Mouse (Mus musculus): Measurements from ENCODE around the gene Ttc13.

Ttc13 gene

DNA sequence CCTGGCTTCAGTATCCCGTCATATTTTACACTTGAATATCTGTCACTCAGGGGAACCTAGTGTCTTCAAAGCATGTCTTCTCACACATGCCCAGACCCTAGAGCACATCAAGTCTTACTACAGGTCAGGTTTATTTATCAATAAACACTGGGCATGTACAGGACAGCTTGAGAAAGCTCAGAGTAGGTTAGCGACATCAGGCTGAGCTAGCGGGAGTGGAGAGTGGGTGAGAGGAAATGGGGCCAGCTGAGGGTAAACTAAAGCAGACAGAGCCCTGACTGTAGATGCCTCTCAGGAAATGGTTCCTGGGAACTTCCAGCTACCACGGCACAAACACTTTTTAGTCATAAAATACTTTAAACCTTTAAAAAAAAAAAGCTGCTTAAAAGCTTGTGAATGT lies 18.3 kb downstream of the Ttc13 start:
- DNase-seq (ENCODE audit: low spot score) = no peak

DNA sequence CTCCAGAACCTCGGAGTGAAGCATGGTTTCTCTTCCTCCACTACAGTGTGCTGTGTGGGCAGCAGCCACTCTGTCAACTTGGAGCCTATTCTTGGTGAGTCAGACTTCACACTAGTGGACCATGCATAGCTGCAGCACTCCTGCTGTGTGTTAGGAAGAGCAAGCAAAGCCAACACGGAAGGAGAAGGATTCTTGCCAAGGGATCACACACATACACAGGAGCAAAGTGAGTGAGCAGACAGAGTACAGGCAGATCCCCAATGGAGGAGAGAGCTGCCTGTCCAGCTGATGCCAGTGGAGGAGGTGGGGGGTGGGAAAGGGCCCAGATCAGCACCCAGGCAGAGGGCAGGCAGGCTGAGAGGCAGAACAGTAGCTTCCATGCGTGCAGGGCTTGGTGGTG lies 19.6 kb downstream of the Ttc13 start:
- DNase-seq (ENCODE audit: low spot score) = no peak

DNA sequence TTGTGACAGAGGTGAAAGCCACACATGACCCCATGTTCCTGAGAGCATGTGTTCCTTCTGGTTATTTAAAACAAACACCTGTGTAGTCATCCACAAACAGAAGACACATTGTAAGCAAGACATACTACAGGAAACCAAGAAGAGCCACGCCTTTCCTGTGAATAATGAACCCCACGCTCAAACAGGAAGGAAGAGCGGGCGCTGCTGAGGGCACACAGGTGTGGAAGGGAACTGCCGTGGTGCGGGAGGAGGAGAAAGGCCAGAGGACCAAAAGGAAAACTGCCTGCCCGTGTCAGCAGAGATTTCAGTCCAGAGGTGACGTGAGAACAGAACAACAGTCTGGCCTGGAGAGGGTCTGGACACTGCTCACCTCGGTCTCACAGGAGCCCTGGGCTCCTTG lies 20.8 kb downstream of the Ttc13 start:
- no peak for DNase-seq (ENCODE audit: low spot score)

GRCm38 (mm10) chr8:124700271-124700670 lies 21.5 kb downstream of the Ttc13 start:
- DNase-seq (ENCODE audit: low spot score) = no peak

DNA sequence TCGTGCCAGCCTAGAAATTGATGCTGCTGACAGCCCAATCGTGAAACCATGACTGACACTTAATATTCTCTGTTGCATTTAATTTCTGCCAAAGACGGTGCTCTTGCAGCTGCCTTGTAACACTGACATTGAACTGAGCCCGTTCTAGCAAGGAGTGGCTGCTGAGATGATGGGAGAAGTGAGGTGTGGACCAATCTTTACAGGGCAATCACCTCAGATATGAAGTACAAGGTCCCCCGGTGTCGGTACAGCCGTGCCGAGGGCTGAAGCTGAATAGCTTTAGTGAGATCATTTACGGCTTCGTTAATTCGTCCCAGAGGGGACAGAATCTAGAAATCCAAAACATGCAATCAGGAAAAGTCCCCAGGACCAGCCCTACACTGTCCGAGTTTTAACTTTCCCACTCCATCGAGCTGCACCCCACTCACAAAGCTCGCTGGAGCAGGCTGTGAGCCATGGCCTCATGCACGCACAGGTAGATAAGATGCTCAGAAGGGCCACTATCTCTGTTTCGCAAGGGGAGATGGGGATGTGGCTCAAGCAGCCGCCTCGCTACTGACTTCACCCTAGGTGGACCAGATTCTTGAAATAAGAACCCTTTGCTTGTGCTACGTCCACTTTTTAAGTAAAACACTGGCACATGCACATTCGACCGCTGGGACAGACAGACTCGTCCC lies 26.2 kb downstream of the Ttc13 start:
- DNase-seq (ENCODE audit: low spot score) = no peak

- no peak for DNase-seq (ENCODE audit: low spot score)
These were observed 30.1 kb downstream of the Ttc13 start for GRCm38 (mm10) chr8:124691706-124692105.

DNA sequence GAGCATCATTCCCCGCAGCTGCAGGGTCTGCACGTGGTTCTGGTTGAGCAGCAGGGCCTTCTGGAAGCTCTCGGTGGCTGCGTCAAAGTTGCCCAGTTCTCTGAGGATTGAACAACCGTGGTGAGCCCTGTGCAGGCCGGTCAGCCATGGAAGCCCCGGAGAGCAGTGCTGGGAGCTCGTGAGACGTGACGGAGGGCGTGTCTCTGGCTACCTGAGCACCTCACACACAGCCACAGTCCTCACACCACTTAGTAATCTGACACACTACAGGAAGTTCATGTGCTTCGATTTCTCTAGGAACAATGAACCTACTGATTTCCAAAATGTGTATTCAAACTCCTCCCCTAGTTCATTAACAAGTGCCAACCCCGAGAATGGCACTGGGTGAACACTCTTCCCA lies 32.9 kb downstream of the Ttc13 start:
- no peak for DNase-seq (ENCODE audit: low spot score)

GRCm38 (mm10) chr8:124682218-124682617 lies 39.6 kb downstream of the Ttc13 start:
- no peak for DNase-seq (ENCODE audit: low spot score)

DNA sequence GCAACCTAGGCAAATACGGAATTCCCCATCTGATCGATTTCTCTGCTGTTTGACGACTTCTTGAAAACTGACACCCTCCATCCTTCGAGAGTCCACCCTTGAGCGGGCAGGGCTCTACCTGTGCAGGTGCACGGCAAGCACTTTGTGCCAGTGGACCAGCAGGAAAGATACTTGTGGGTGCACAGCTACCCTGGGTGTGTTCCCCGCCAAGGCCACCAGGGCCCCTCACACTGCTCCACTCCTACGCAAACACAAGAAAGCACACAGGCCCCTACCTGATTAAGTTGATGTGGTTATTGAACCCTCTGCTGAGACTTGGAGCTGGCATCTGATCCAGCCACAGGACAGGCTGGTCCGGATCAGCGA lies 40.0 kb downstream of the Ttc13 start:
- DNase-seq (ENCODE audit: low spot score) = no peak

DNA sequence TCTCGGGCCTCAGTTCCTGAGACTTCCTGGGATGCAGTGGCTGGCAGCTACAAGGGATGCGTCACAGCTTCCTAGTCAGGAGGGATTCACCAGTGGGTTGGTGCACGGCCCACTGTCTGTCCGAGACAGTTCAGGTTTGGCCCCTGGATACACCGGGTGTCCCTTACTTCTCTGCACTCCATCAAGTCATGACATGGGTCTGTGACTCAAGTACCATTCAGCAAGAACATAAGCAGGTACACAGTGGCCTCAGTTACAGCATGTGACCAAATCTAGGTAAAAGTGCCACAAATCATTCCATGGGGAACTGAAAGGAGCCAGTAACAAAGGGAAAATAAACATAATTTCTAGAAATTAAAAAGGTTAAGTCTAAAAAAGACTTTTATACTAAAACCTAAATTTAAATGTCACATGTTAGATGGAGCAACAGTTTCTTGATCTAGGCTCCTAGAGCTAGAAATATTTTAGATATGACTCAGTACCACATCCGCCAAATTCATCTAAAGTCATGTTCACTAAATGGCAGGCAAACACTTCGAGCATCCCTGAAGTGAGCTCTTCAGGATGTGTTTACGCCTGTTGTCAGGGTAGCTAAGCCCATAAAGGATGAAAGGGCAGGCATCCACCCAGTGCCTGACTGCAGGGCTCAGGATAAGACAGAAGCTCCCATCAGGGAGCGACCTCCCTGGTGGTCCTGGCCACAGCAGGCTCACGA lies 40.5 kb downstream of the Ttc13 start:
- no peak for DNase-seq (ENCODE audit: low spot score)

- DNase-seq (ENCODE audit: low spot score) = no peak
These were observed 43.5 kb downstream of the Ttc13 start for GRCm38 (mm10) chr8:124678246-124678645.

- DNase-seq (ENCODE audit: low spot score) = peak; percentile 84
These were observed 44.3 kb downstream of the Ttc13 start for GRCm38 (mm10) chr8:124677486-124677885.

- DNase-seq (ENCODE audit: low spot score) = peak; percentile 16
These were observed 44.7 kb downstream of the Ttc13 start for GRCm38 (mm10) chr8:124677078-124677477.

- no peak for DNase-seq (ENCODE audit: low spot score)
These were observed 45.1 kb downstream of the Ttc13 start for GRCm38 (mm10) chr8:124676661-124677060.

GRCm38 (mm10) chr8:124672345-124672744 lies 49.4 kb downstream of the Ttc13 start:
- DNase-seq (ENCODE audit: low spot score) = no peak

DNA sequence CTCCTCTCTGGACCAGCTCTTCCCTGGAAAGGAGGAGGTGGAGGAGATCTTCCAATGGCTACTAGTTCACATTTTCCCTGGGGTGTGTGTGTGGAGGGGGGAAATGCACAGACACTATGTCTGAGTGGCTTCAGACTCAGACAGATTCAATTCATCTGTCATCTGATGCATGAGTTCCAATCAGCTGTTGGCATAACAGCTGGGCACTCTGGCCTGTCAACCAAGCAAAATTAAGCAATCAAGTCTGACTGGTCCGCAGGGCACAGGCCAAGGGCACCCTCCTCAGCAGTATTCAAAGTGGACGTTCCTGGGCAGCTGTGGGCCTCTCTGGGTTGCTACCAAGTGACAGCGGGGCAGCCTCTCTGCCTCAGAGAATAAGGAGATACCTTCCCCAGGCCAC lies 53.0 kb downstream of the Ttc13 start:
- no peak for DNase-seq (ENCODE audit: low spot score)

GRCm38 (mm10) chr8:124664414-124664813 lies 57.4 kb downstream of the Ttc13 start:
- no peak for DNase-seq (ENCODE audit: low spot score)

DNA sequence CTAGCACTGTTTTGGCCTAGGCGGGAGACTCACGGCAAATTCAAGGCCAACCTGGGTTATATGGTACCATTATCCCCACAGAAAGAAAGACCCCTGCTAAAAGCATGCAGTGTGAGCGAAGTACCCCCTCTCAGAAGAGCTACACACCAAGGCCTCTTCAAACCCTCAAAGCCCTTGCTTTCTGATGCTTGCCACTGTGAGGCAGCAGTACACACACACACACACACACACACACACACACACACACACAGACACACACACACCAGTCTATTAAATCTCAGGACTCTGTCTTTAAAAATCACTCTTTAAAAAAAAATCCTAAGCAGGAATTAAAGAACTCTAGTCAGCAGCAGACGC lies 57.9 kb downstream of the Ttc13 start:
- no peak for DNase-seq (ENCODE audit: low spot score)

DNA sequence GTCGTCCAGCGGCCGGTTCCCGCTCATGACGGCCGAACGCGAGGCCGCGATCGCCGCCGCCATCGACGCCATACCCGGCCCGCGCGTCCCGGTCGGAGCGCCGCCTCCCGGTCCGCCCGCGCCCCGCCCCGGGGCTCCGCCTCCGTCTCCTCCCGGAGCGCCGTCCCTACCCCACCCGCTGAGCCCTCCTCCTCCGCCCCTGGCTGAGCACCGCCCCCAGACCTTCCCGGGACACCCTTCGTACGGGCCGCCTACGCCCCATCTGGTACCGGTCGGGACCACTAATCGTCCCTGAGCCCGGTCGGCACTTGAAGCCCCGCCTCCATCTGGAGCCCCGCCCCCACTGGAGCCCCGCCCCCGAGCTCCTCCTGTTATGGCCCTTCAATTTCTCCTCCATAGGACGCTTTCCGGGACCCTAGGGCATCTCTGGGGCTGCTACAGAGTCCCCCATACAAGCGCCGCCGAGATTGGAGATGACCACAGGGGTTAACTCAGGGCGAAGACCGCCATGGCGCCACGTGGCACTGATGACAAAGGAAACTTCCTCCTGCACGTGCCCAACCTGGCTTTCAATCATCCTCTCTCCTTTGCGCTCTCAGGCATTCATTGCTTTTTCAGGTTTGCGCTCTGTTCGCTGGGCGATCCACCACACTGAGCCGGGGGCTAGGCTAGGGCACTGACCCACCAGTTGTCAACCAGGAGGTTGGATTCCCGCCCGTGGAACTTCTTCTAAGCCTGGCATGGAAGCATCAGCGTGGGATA lies 58.5 kb downstream of the Ttc13 start, which contains the start of gene 2310022B05Rik:
2310022B05Rik (minus strand) TSS at position 258 of the 762 bp plus-strand sequence.
- DNase-seq (ENCODE audit: low spot score) = peak; percentile 72

- peak; percentile 9 for DNase-seq (ENCODE audit: low spot score)
These were observed 59.2 kb downstream of the Ttc13 start for GRCm38 (mm10) chr8:124662446-124663111.

GRCm38 (mm10) chr8:124661781-124662180 lies 60.0 kb downstream of the Ttc13 start:
- DNase-seq (ENCODE audit: low spot score) = no peak

DNA sequence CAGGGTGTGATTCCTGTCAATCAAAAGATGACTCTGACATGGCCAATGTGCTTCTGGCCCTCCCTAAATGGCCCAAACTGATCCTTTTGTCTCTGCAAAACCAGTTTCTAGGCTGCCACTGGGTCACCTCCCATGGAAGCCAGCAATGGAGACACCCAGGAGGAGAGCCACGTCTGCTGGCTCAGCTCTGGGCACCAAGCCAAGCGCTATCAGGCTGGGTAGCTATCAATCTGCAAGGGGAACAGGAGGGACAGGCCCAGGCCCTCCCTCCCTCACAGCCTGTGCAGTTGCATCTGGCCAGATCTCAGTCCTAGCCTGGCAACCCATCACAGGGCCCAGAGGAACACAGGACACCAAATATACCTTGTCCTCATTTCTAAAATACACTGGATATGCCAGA lies 63.4 kb downstream of the Ttc13 start:
- no peak for DNase-seq (ENCODE audit: low spot score)

GRCm38 (mm10) chr8:124657961-124658360 lies 63.8 kb downstream of the Ttc13 start:
- DNase-seq (ENCODE audit: low spot score) = no peak

Measured in ovary, postnatal 14 days (tissue).